Mouse (Mus musculus): ENCODE results near the gene Nabp1. TPM values are rescaled to one million over a fixed set of nuclear protein-coding genes. Genes with fewer than 3 reads are reported as not detected.
"Not testable (repeated sequence)": the region's sequence is repeated elsewhere in the genome, so short reads cannot be mapped to it uniquely, and the experiment has no call there.

Nabp1 gene
- total RNA-seq, 2 experiments from 2014 or later, result 16.3 to 16.7 TPM

DNA sequence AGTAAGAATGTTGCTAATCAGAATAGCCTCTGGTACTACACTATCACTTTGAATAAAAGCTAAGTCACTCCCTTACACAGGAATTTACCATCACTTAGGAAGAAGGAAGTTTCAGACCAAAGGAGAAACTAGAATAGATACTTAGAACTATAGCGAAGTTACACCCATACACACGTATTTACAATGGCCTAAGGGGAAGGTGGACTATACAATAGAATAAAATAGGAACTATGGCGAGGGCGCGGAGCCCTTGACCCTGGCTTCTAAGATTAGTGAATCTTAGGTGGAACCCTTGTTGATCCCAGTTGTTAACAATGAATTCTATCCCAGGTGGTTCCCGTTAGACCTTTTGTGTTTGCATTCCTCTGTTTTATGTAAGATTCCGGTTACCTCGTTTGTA lies 57.2 kb downstream of the Nabp1 start:
- not testable (repeated sequence) for ATAC-seq (replicated peaks; ENCODE audit: low FRiP score, poor library complexity, severe bottlenecking)

GRCm38 (mm10) chr1:51418753-51419152 lies 59.5 kb downstream of the Nabp1 start:
- ATAC-seq (replicated peaks; ENCODE audit: low FRiP score, poor library complexity, severe bottlenecking), result no peak

Other genes with a start within 250 kb of the Nabp1 start
- 0.36 and 0.84 TPM in 2 replicates for gene Cavin2, start 189.3 kb downstream of the Nabp1 start, total RNA-seq (2015; ENCODE audit: low replicate concordance)
- 0.61 and 1.2 TPM in 2 replicates for gene Cavin2, start 189.3 kb downstream of the Nabp1 start, total RNA-seq (2017; ENCODE audit: low replicate concordance)